Mouse (Mus musculus) forelimb bud, embryonic 11.5 days (tissue): ENCODE measurements around the gene Usp50.

ENCODE experiments used
- DNase-seq: peaks from one replicate; pipeline ENCODE4 v3.0.0-alpha.2; 2012; ENCODE audit warnings: low read depth, low spot score

Gene Usp50

GRCm38 (mm10) chr2:126783370-126783769 lies at the start of gene Usp50:
TSS of gene Usp50 (minus strand) at chr2:126783470.
- no peak for DNase-seq

GRCm38 (mm10) chr2:126817414-126817813 lies 34.1 kb upstream of the Usp50 start:
- DNase-seq, result no peak

GRCm38 (mm10) chr2:126816644-126817347 lies 33.5 kb upstream of the Usp50 start:
- DNase-seq, result no peak

- DNase-seq, result no peak
These were observed 32.6 kb upstream of the Usp50 start for GRCm38 (mm10) chr2:126815822-126816221.

GRCm38 (mm10) chr2:126801980-126802379 lies 18.7 kb upstream of the Usp50 start:
- no peak for DNase-seq

- no peak for DNase-seq
These were observed 15.2 kb upstream of the Usp50 start for GRCm38 (mm10) chr2:126798455-126798854.

- no peak for DNase-seq
These were observed 12.4 kb upstream of the Usp50 start for GRCm38 (mm10) chr2:126795708-126796107.

- no peak for DNase-seq
These were observed 9.3 kb upstream of the Usp50 start for GRCm38 (mm10) chr2:126792611-126793010.

- DNase-seq, result no peak
These were observed 4.6 kb upstream of the Usp50 start for GRCm38 (mm10) chr2:126787721-126788342.

GRCm38 (mm10) chr2:126782433-126782832 lies 837 bp downstream of the Usp50 start:
- DNase-seq, result no peak

- DNase-seq, result no peak
These were observed 1.8 kb downstream of the Usp50 start for GRCm38 (mm10) chr2:126781478-126781877.

GRCm38 (mm10) chr2:126780286-126780685 lies 3.0 kb downstream of the Usp50 start:
- no peak for DNase-seq

GRCm38 (mm10) chr2:126778806-126779205 lies 4.5 kb downstream of the Usp50 start:
- no peak for DNase-seq

GRCm38 (mm10) chr2:126776416-126776815 lies 6.9 kb downstream of the Usp50 start:
- DNase-seq, result no peak

- no peak for DNase-seq
These were observed 7.3 kb downstream of the Usp50 start for GRCm38 (mm10) chr2:126775951-126776350.

GRCm38 (mm10) chr2:126772217-126772616 lies 11.1 kb downstream of the Usp50 start:
- DNase-seq, result no peak

- DNase-seq, result no peak
These were observed 13.7 kb downstream of the Usp50 start for GRCm38 (mm10) chr2:126769431-126770181.

GRCm38 (mm10) chr2:126768194-126768593 lies 15.1 kb downstream of the Usp50 start:
- no peak for DNase-seq

- DNase-seq, result no peak
These were observed 15.7 kb downstream of the Usp50 start for GRCm38 (mm10) chr2:126767599-126767998.

GRCm38 (mm10) chr2:126765867-126766582 lies 17.2 kb downstream of the Usp50 start:
- no peak for DNase-seq

- DNase-seq, result no peak
These were observed 23.9 kb downstream of the Usp50 start for GRCm38 (mm10) chr2:126759351-126759750.

GRCm38 (mm10) chr2:126755664-126756063 lies 27.6 kb downstream of the Usp50 start:
- no peak for DNase-seq
